ENCODE assay signal across 9 mouse cellular contexts in the genomic region with DNA sequence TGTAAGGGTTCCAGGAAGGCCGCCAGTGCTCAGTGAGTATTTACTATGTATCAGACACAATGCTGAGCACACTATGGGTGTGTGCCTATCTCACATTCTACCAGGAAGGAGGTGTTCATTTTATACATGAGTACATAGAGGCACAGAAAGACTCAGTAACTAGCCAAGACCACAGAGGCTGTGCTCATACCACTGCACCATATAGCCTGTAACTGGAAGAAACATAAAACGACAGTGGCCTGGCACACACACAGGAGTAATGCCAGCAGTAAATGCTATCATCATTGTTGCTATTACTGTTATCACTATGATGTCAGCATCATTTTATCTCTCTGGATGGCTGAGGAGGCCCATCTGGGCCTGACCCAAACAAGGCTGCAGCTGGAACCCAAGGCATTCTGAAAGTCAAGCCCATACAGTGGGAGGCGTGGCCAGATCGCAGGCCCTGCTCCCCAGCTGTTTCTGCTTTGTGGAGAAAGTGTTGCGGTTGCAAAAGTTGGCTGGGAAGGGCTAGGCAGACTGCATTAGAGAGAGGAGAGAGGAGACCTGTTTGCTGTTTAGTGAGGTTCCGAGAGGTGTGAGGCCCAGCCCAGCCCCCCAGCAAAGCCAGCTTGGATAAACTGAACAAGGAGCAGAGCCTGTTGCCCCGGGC.
DNase-seq lines count a peak whose midpoint lies in the region; ATAC-seq and TF ChIP-seq lines count a peak whose summit lies in the region.
"Had no signal": no experiment of that assay in that cellular context is flagged by ENCODE, and none has a peak within 500 bp of the region (broad histone marks: within the 10 kb centered on the region; RNA-seq: fewer than 3 reads in every experiment).

No protein-coding gene starts in this region.

- no peak for TF ChIP-seq CTCF in intestine, postnatal 0 days (IDR thresholded peaks at IDR 0.05; ENCODE audit: low read depth)
- no peak for TF ChIP-seq CTCF in G1E (IDR thresholded peaks at IDR 0.05; ENCODE audit: low read depth, low read length)

- 59% methylated on average over 7 of the region's 7 CpGs for WGBS in intestine, embryonic 14.5 days
- WGBS in intestine, postnatal 0 days = 46% methylated on average over 7 of the region's 7 CpGs
- WGBS in hindbrain, embryonic 14.5 days = 77% methylated on average over 7 of the region's 7 CpGs

- H3K4me3 ChIP-seq in intestine, embryonic 14.5 days (ENCODE audit: low read depth, low read length) = no peak overlapping the region
- no peak overlapping the region for H3K4me3 ChIP-seq in intestine, postnatal 0 days (ENCODE audit: low read depth, low read length)
- H3K4me3 ChIP-seq in G1E (ENCODE audit: low read depth, low read length) (no peak overlapping the region), myocyte (no peak overlapping the region)
- no peak overlapping the region for H3K4me3 ChIP-seq in hindbrain, embryonic 14.5 days (replicated peaks; ENCODE audit: low read length)
- H3K4me3 ChIP-seq: neural tube, embryonic 12.5 days had no signal

- H3K9me3 ChIP-seq in intestine, embryonic 14.5 days (ENCODE audit: control insufficient read depth, low read length) = no peaks in the 10 kb centered on the region
- H3K9me3 ChIP-seq in intestine, postnatal 0 days (ENCODE audit: control insufficient read depth) = no peaks in the 10 kb centered on the region
- no peaks in the 10 kb centered on the region for H3K9me3 ChIP-seq in G1E (replicated peaks)
- no peaks in the 10 kb centered on the region for H3K9me3 ChIP-seq in hindbrain, embryonic 14.5 days (ENCODE audit: control insufficient read depth, low read length)
- H3K9me3 ChIP-seq: neural tube, embryonic 12.5 days had no signal

- H3K79me2 ChIP-seq in myocyte (ENCODE audit: control insufficient read depth, insufficient read depth) = no peaks in the 10 kb centered on the region

- no peaks in the 10 kb centered on the region for H3K27me3 ChIP-seq in intestine, embryonic 14.5 days (replicated peaks; ENCODE audit: control insufficient read depth, insufficient read depth, low read length)
- no peaks in the 10 kb centered on the region for H3K27me3 ChIP-seq in intestine, postnatal 0 days (replicated peaks; ENCODE audit: control insufficient read depth, insufficient read depth, low read length)
- H3K27me3 ChIP-seq in G1E (ENCODE audit: insufficient read depth, low read length) (peaks cover 66% of the 10 kb centered on the region), myocyte (ENCODE audit: control insufficient read depth, insufficient read depth, insufficient read length) (no peaks in the 10 kb centered on the region)
- H3K27me3 ChIP-seq in hindbrain, embryonic 14.5 days (ENCODE audit: control insufficient read depth, insufficient read depth, low read length) = no peaks in the 10 kb centered on the region
- H3K27me3 ChIP-seq: neural tube, embryonic 12.5 days had no signal

- no peak overlapping the region for H3ac ChIP-seq in myocyte (ENCODE audit: control insufficient read depth, insufficient read length)

- H3K36me3 ChIP-seq in intestine, embryonic 14.5 days (ENCODE audit: control insufficient read depth, insufficient read depth, low read length) = no peaks in the 10 kb centered on the region
- no peaks in the 10 kb centered on the region for H3K36me3 ChIP-seq in intestine, postnatal 0 days (ENCODE audit: control insufficient read depth, insufficient read depth)
- H3K36me3 ChIP-seq in G1E (replicated peaks) = no peaks in the 10 kb centered on the region
- H3K36me3 ChIP-seq in myocyte (ENCODE audit: control insufficient read depth, insufficient read depth) = no peaks in the 10 kb centered on the region
- H3K36me3 ChIP-seq in hindbrain, embryonic 14.5 days (replicated peaks; ENCODE audit: control insufficient read depth, insufficient read depth) = no peaks in the 10 kb centered on the region
- H3K36me3 ChIP-seq: neural tube, embryonic 12.5 days had no signal

- peaks cover 6% of the 10 kb centered on the region; the same call in 1 of the 2 replicates for H3K4me1 ChIP-seq in intestine, embryonic 14.5 days (replicated peaks; ENCODE audit: control insufficient read depth, insufficient read depth, low read length)
- no peaks in the 10 kb centered on the region for H3K4me1 ChIP-seq in intestine, postnatal 0 days (replicated peaks; ENCODE audit: control insufficient read depth, insufficient read depth, low read length)
- H3K4me1 ChIP-seq in G1E (ENCODE audit: insufficient read depth, low read depth, low read length) = peaks cover 19% of the 10 kb centered on the region
- H3K4me1 ChIP-seq in hindbrain, embryonic 14.5 days (replicated peaks; ENCODE audit: control insufficient read depth, insufficient read depth, low read length) = no peaks in the 10 kb centered on the region

- no peak overlapping the region for H3K4me2 ChIP-seq in intestine, embryonic 14.5 days (ENCODE audit: low read length)
- H3K4me2 ChIP-seq in intestine, postnatal 0 days (replicated peaks; ENCODE audit: low read depth) = no peak overlapping the region
- peak overlapping the region; percentile 63 for H3K4me2 ChIP-seq in myocyte (ENCODE audit: low read depth)
- H3K4me2 ChIP-seq in hindbrain, embryonic 14.5 days (replicated peaks) = no peak overlapping the region
- H3K4me2 ChIP-seq: neural tube, embryonic 12.5 days had no signal

- H3K9ac ChIP-seq in intestine, embryonic 14.5 days (ENCODE audit: low read length) = no peak overlapping the region
- no peak overlapping the region for H3K9ac ChIP-seq in intestine, postnatal 0 days (ENCODE audit: low read depth, low read length)
- no peak overlapping the region for H3K9ac ChIP-seq in hindbrain, embryonic 14.5 days
- H3K9ac ChIP-seq: neural tube, embryonic 12.5 days had no signal

- peak; percentile 62; the same call in 1 of the 2 replicates for ATAC-seq in intestine, embryonic 14.5 days (replicated peaks; ENCODE audit: low FRiP score, low TSS enrichment, low read depth)
- no peak for ATAC-seq in intestine, postnatal 0 days
- peak; percentile 34 for ATAC-seq in G1E (ENCODE audit: extremely low read depth, insufficient number of reproducible peaks, low FRiP score, poor library complexity, severe bottlenecking)
- ATAC-seq in granulocyte monocyte progenitor cell, adult 5-6 weeks (replicated peaks; ENCODE audit: poor library complexity, severe bottlenecking) = peak; percentile 28; the same call in 1 of the 2 replicates
- no peak for ATAC-seq in hindbrain, embryonic 14.5 days (ENCODE audit: low FRiP score)

- TF ChIP-seq POLR2A in myocyte (IDR thresholded peaks at IDR 0.05; ENCODE audit: insufficient read length, low read depth) = no peak

- no peak for DNase-seq in intestine, embryonic 14.5 days (ENCODE audit: low spot score)
- DNase-seq in G1E (ENCODE audit: low spot score) = no peak
- DNase-seq in left cerebral cortex, adult 11 months (ENCODE audit: low spot score) = no peak
- DNase-seq in spleen, postnatal 36 days (ENCODE audit: low spot score in 2 of 2) = no peak
- no peak for DNase-seq in hindbrain, embryonic 14.5 days (ENCODE audit: low spot score)

- H3K27ac ChIP-seq in intestine, embryonic 14.5 days (ENCODE audit: low read depth) = peak overlapping the region; percentile 57; the same call in 1 of the 2 replicates
- H3K27ac ChIP-seq in intestine, postnatal 0 days (ENCODE audit: low read depth, low read length) = no peak overlapping the region
- H3K27ac ChIP-seq in hindbrain, embryonic 14.5 days = no peak overlapping the region
- H3K27ac ChIP-seq: neural tube, embryonic 12.5 days had no signal

TF ChIP-seq in myocyte, 11 proteins besides CTCF, POLR2A, EP300 and RAD21:
- peak; percentile 10 to 85 (median 68) for TF ChIP-seq MYOD1 (IDR thresholded peaks at IDR 0.05; ENCODE audit: control insufficient read depth in 1 of 3, insufficient read length in 2 of 3, low read depth in 2 of 3)
- TF ChIP-seq MYOG (IDR thresholded peaks at IDR 0.05; ENCODE audit: control insufficient read depth in 1 of 3, insufficient read depth in 1 of 3, insufficient read length in 2 of 3, low read depth in 2 of 3) = peak; percentile 59 to 91 (median 64)
- TF ChIP-seq TCF12 (IDR thresholded peaks at IDR 0.05; ENCODE audit: insufficient read depth, poor library complexity, severe bottlenecking) = peak; percentile 57
- no peak for TF ChIP-seq TCF3 (IDR thresholded peaks at IDR 0.05; ENCODE audit: insufficient read length, low read depth)

Comparison
In these comparisons a context has a peak if more than half of its experiments do, and no peak if none do; other contexts are left out.
1. ATAC-seq: peak in intestine, embryonic 14.5 days (single experiment), G1E (single experiment) and granulocyte monocyte progenitor cell, adult 5-6 weeks (single experiment); none in intestine, postnatal 0 days (single experiment) and hindbrain, embryonic 14.5 days (single experiment).